Mouse (Mus musculus): Measurements from ENCODE around the gene Commd6. TPM values are rescaled to one million over a fixed set of nuclear protein-coding genes. Genes with fewer than 3 reads are reported as not detected.
A peak's percentile ranks its signal among the peaks of the same experiment; 100 is the strongest.

Gene Commd6
- polyA plus RNA-seq, 1 experiment from 2014 or later, result 103 TPM

GRCm38 (mm10) chr14:101653581-101654525 lies 13.4 kb upstream of the Commd6 start, which contains the start of gene Uchl3:
TSS of gene Uchl3 (plus strand) at chr14:101653967.
- WGBS, result under 1% methylated on average over 73 of the region's 81 CpGs
- H3K36me3 ChIP-seq, result no peaks in the 10 kb centered on the region
- H3K27me3 ChIP-seq (replicated peaks), result no peaks in the 10 kb centered on the region
- H3K9ac ChIP-seq, result peak within 1 kb of the TSS; percentile 94
- peaks cover 6% of the 10 kb centered on the region for H3K4me1 ChIP-seq
- peak within 1 kb of the TSS; percentile 94 for H3K4me2 ChIP-seq (replicated peaks)
- no peaks in the 10 kb centered on the region for H3K9me3 ChIP-seq
- peak within 1 kb of the TSS; percentile 37; the same call in 1 of the 2 replicates for H3K27ac ChIP-seq
- ATAC-seq (ENCODE audit: low FRiP score, low read depth), result peak; percentile 92
- peak within 1 kb of the TSS; percentile 98 for H3K4me3 ChIP-seq

GRCm38 (mm10) chr14:101652571-101652970 lies 12.1 kb upstream of the Commd6 start:
- no peaks in the 10 kb centered on the region for H3K9me3 ChIP-seq
- WGBS, result 97% methylated on average over 6 of the region's 6 CpGs

GRCm38 (mm10) chr14:101650551-101650950 lies 10.1 kb upstream of the Commd6 start:
- Histone ChIP-seq H3K27ac (no peak overlapping the region), H3K27me3 (replicated peaks) (no peaks in the 10 kb centered on the region), H3K4me1 (peaks cover 5% of the 10 kb centered on the region), H3K4me3 (no peak overlapping the region), H3K9ac (no peak overlapping the region), H3K9me3 (no peaks in the 10 kb centered on the region), H3K36me3 (no peaks in the 10 kb centered on the region), H3K4me2 (replicated peaks) (no peak overlapping the region)
- WGBS, result 81% methylated on average over 4 of the region's 4 CpGs
- no peak for ATAC-seq (ENCODE audit: low FRiP score, low read depth)

More at GRCm38 (mm10) chr14:101652571-101652970, 12.1 kb upstream of the Commd6 start:
- no peak for ATAC-seq (ENCODE audit: low FRiP score, low read depth)
- peaks cover 5% of the 10 kb centered on the region for H3K4me1 ChIP-seq
- H3K4me3 ChIP-seq, result no peak overlapping the region
- no peaks in the 10 kb centered on the region for H3K27me3 ChIP-seq (replicated peaks)
- no peak overlapping the region for H3K27ac ChIP-seq
- no peak overlapping the region for H3K4me2 ChIP-seq (replicated peaks)
- no peak overlapping the region for H3K9ac ChIP-seq
- no peaks in the 10 kb centered on the region for H3K36me3 ChIP-seq

- no peak overlapping the region for H3K9ac ChIP-seq
- no peaks in the 10 kb centered on the region for H3K9me3 ChIP-seq
- H3K4me3 ChIP-seq, result no peak overlapping the region
- no peak for ATAC-seq (ENCODE audit: low FRiP score, low read depth)
- no peak overlapping the region for H3K27ac ChIP-seq
- 88% methylated on average over 1 of the region's 1 CpGs for WGBS
- H3K27me3 ChIP-seq (replicated peaks), result no peaks in the 10 kb centered on the region
- H3K4me1 ChIP-seq, result no peaks in the 10 kb centered on the region
- H3K4me2 ChIP-seq (replicated peaks), result no peak overlapping the region
- no peaks in the 10 kb centered on the region for H3K36me3 ChIP-seq
Measured at GRCm38 (mm10) chr14:101644948-101645347, 4.5 kb upstream of the Commd6 start.

GRCm38 (mm10) chr14:101637381-101637780 lies 3.1 kb downstream of the Commd6 start:
- WGBS, result 97% methylated on average over 6 of the region's 6 CpGs
- H3K9me3 ChIP-seq, result no peaks in the 10 kb centered on the region
- no peak for ATAC-seq (ENCODE audit: low FRiP score, low read depth)

GRCm38 (mm10) chr14:101635765-101636164 lies 4.7 kb downstream of the Commd6 start:
- no peaks in the 10 kb centered on the region for H3K9me3 ChIP-seq
- H3K4me2 ChIP-seq (replicated peaks), result no peak overlapping the region
- H3K27me3 ChIP-seq (replicated peaks), result no peaks in the 10 kb centered on the region
- H3K27ac ChIP-seq, result no peak overlapping the region
- peaks cover 16% of the 10 kb centered on the region for H3K36me3 ChIP-seq
- no peak overlapping the region for H3K9ac ChIP-seq
- no peak for ATAC-seq (ENCODE audit: low FRiP score, low read depth)
- 100% methylated on average over 1 of the region's 1 CpGs for WGBS
- 0 out of 2 replicates have a peak, but pooled peaks cover 5% of the 10 kb centered on the region for H3K4me1 ChIP-seq
- no peak overlapping the region for H3K4me3 ChIP-seq

More at GRCm38 (mm10) chr14:101637381-101637780, 3.1 kb downstream of the Commd6 start:
- Histone ChIP-seq H3K36me3 (peaks cover 9% of the 10 kb centered on the region), H3K27me3 (replicated peaks) (no peaks in the 10 kb centered on the region), H3K27ac (no peak overlapping the region), H3K4me3 (no peak overlapping the region), H3K4me2 (replicated peaks) (no peak overlapping the region), H3K9ac (no peak overlapping the region), H3K4me1 (0 out of 2 replicates have a peak, but pooled peaks cover 5% of the 10 kb centered on the region)

GRCm38 (mm10) chr14:101630548-101630947 lies 9.9 kb downstream of the Commd6 start:
- no peak overlapping the region for H3K9ac ChIP-seq
- no peaks in the 10 kb centered on the region for H3K4me1 ChIP-seq
- peaks cover 16% of the 10 kb centered on the region for H3K36me3 ChIP-seq
- no peak for ATAC-seq (ENCODE audit: low FRiP score, low read depth)
- H3K9me3 ChIP-seq, result no peaks in the 10 kb centered on the region
- WGBS, result 94% methylated on average over 2 of the region's 2 CpGs
- H3K4me2 ChIP-seq (replicated peaks), result no peak overlapping the region
- no peak overlapping the region for H3K27ac ChIP-seq
- H3K4me3 ChIP-seq, result no peak overlapping the region
- no peaks in the 10 kb centered on the region for H3K27me3 ChIP-seq (replicated peaks)

- Histone ChIP-seq H3K27me3 (replicated peaks) (no peaks in the 10 kb centered on the region), H3K4me1 (no peaks in the 10 kb centered on the region), H3K4me2 (replicated peaks) (no peak overlapping the region), H3K36me3 (no peaks in the 10 kb centered on the region), H3K9me3 (no peaks in the 10 kb centered on the region), H3K4me3 (no peak overlapping the region), H3K9ac (no peak overlapping the region), H3K27ac (no peak overlapping the region)
- ATAC-seq (ENCODE audit: low FRiP score, low read depth), result no peak
- 89% methylated on average over 5 of the region's 5 CpGs for WGBS
Measured at GRCm38 (mm10) chr14:101617680-101618079, 22.8 kb downstream of the Commd6 start.

- H3K4me2 ChIP-seq (replicated peaks), result no peak overlapping the region
- H3K4me1 ChIP-seq, result no peaks in the 10 kb centered on the region
- no peaks in the 10 kb centered on the region for H3K9me3 ChIP-seq
- WGBS, result 80% methylated on average over 9 of the region's 9 CpGs
- ATAC-seq (ENCODE audit: low FRiP score, low read depth), result no peak
- H3K4me3 ChIP-seq, result no peak overlapping the region
- H3K9ac ChIP-seq, result no peak overlapping the region
- H3K36me3 ChIP-seq, result no peaks in the 10 kb centered on the region
- H3K27me3 ChIP-seq (replicated peaks), result no peaks in the 10 kb centered on the region
- H3K27ac ChIP-seq, result no peak overlapping the region
Measured at GRCm38 (mm10) chr14:101616178-101616577, 24.3 kb downstream of the Commd6 start.

- H3K9me3 ChIP-seq, result no peaks in the 10 kb centered on the region
- no peak overlapping the region for H3K27ac ChIP-seq
- 69% methylated on average over 1 of the region's 1 CpGs for WGBS
- no peak overlapping the region for H3K4me2 ChIP-seq (replicated peaks)
- H3K36me3 ChIP-seq, result no peaks in the 10 kb centered on the region
- H3K27me3 ChIP-seq (replicated peaks), result peaks cover 2% of the 10 kb centered on the region; the same call in 1 of the 2 replicates
- no peak overlapping the region for H3K9ac ChIP-seq
- no peaks in the 10 kb centered on the region for H3K4me1 ChIP-seq
- no peak overlapping the region for H3K4me3 ChIP-seq
- no peak for ATAC-seq (ENCODE audit: low FRiP score, low read depth)
Measured at GRCm38 (mm10) chr14:101613206-101613605, 27.3 kb downstream of the Commd6 start.

GRCm38 (mm10) chr14:101610701-101611100 lies 29.8 kb downstream of the Commd6 start:
- H3K27me3 ChIP-seq (replicated peaks), result peaks cover 13% of the 10 kb centered on the region; the same call in 1 of the 2 replicates
- H3K4me3 ChIP-seq, result no peak overlapping the region
- 86% methylated on average over 10 of the region's 10 CpGs for WGBS

GRCm38 (mm10) chr14:101608519-101609368 lies 31.7 kb downstream of the Commd6 start, which contains the start of gene Tbc1d4:
TSS of gene Tbc1d4 (minus strand) at chr14:101609191.
- Histone ChIP-seq H3K36me3 (no peaks in the 10 kb centered on the region), H3K27ac (no peak within 1 kb of the TSS), H3K4me2 (replicated peaks) (peak within 1 kb of the TSS; percentile 99), H3K9ac (peak within 1 kb of the TSS; percentile 51), H3K4me3 (peak within 1 kb of the TSS; percentile 59), H3K27me3 (replicated peaks) (peaks cover 13% of the 10 kb centered on the region; the same call in 1 of the 2 replicates), H3K4me1 (peaks cover 8% of the 10 kb centered on the region; the same call in 1 of the 2 replicates), H3K9me3 (no peaks in the 10 kb centered on the region)
- WGBS, result under 1% methylated on average over 61 of the region's 62 CpGs
- peak; percentile 86 for ATAC-seq (ENCODE audit: low FRiP score, low read depth)

More at GRCm38 (mm10) chr14:101610701-101611100, 29.8 kb downstream of the Commd6 start:
- H3K9ac ChIP-seq, result no peak overlapping the region
- peaks cover 8% of the 10 kb centered on the region; the same call in 1 of the 2 replicates for H3K4me1 ChIP-seq
- no peaks in the 10 kb centered on the region for H3K9me3 ChIP-seq
- no peak for ATAC-seq (ENCODE audit: low FRiP score, low read depth)
- no peak overlapping the region for H3K4me2 ChIP-seq (replicated peaks)
- H3K27ac ChIP-seq, result no peak overlapping the region
- no peaks in the 10 kb centered on the region for H3K36me3 ChIP-seq
